Mouse (Mus musculus) frontal cortex, postnatal 14 days (tissue): Measurements from ENCODE around the gene Gm42417.
"Not testable (repeated sequence)": the region's sequence is repeated elsewhere in the genome, so short reads cannot be mapped to it uniquely, and the experiment has no call there.

Experiments used
- DNase-seq, 2 experiments: peaks; one replicate each; pipeline ENCODE4 v3.0.0; 2022; ENCODE audit warnings: low spot score in 2 of 2

The Gm42417 gene

DNA sequence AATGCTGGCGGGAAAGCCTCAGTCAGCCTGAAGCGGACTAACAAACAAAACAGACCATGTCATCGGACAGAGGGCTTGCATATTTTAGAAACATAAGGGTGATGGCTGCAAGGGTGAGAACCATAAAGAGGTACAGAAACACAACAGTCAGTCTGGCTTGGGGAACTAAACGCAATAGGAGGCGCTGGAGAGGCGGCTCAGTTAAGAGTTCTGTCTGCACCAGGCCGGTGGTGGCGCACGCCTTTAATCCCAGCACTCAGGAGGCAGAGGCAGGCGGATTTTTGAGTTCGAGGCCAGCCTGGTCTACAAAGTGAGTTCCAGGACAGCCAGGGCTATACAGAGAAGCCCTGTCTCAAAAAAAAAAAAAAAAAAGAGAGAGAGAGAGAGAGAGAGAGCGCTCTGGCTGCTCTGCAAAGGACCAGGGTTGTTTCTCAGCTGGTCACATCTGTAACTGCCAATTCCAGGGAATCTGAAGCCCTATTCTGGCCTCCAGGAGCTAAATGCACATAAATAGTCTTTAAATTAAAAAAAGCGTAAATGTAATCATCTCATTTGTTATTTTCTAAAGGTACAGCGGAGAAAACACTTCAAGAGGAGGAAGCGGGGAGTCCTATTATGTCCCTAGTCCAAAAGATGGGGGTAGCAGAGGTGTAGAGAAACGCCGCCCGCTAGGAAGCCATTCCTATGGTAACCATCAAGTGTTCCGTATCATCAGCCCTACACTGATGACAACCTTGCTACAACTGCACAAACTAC is 6.8 kb upstream of the Gm42417 start:
- DNase-seq = no peak

DNA sequence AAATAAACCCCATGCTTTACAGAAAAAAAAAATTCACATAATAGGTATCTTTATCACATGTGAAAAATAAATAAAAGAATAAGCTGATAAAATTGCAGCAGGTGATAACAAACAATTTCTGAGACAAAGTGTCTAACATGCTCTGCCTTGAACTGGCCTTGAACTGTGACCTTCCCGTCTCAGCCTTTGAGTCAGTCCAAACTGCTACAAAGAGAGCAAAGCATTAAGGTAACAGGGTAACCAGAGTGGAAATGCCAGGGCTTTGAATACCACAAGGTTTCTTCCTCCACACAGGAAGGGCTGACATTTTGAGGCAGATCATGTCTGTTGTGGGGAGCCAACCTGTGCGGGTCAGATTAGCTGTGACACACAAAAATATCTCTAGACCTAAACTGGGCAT is 6.2 kb upstream of the Gm42417 start:
- no peak for DNase-seq

DNA sequence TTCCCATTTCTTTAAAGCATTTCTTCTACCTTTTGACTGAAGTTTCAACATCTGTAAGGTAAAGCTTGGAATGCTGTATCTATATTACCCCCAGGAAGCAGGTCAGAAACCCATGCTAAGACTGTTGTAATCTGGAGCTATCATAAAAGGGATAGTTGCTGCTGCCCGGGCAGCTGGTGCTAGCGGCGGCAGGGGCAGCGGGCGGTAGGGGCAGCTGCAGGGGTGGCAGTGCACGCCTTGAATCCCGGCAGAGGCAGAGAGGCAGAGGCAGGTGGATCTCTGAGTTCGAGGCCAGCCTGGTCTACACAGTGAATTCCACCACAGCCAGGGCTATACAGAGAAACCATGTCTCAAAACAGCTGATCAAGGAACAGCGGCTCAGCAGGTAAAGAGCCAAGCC is 3.7 kb upstream of the Gm42417 start:
- no peak for DNase-seq

DNA sequence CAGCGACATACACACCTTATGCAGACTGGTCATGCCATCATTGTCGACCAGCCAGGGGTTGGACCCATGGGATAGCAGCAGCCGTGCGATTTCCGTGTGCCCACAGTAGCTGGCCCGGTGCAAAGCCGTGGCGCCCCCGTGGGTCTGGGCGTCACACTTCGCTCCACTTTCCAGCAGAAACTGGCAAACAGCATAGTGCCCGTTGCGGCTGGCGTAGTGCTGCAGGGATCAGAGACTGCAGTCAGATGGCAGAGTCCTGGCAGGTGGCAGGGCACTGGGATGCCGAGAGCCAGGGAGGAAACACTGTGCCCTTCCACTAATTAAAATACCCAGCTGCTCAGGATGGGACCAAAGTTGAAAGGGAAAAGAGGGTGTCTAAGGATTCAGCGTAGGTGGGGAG is 2.6 kb upstream of the Gm42417 start:
- DNase-seq = no peak

DNA sequence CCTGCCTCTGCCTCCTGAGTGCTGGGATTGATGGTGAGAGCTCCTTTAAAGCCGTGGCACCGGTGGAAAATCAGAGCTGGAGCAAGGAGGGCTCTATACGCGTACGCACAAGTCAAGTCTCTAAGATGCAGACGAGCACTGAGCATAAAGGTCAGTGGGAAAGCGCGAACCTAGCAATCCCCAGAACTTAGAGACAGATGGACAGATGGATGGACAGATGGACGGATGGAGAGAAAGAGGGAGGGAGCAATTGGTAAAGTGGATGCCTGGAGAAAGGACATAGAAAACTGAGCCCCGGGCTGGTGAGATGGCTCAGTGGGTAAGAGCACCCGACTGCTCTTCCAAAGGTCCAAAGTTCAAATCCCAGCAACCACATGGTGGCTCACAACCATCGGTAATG is 1.6 kb upstream of the Gm42417 start:
- DNase-seq = no peak

DNA sequence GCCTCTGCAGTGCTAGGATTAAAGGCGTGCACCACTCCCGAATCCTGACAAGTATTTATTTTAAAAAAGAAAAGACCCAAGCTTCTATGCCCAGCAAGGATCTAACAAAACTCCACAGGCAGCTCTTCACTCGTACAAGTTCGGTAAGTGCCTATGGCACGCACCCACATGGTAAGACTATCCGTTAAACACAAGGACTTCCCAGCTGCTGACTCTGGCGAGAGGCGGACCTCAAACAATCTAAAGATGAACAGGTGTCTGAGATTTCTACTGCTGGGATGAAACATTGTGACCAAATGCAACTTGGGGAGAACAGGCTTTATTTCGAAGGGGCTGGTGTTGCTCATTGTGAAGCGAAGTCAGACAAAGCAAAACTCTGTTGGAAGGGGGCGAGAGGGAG is 903 bp upstream of the Gm42417 start:
- no peak for DNase-seq

DNA sequence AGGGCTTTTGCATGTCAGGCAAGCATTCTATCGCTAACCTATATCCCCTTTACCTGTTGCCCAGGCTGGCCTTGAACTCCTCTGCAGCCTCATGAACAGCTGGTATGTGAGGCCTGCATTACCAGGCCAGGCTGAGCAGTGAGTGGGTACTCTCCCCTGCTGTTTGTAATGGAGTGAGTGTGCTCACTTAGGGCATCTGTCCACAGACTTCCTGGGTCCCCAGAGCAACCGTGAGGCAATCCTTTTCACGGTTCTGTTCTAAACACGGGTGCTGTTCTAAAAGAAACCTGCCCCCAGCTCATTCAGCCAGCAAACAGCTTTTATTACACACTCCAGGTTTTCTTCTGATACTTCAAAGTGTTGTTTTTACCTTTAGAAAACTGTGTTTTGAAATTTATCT is 502 bp downstream of the Gm42417 start:
- DNase-seq = no peak

DNA sequence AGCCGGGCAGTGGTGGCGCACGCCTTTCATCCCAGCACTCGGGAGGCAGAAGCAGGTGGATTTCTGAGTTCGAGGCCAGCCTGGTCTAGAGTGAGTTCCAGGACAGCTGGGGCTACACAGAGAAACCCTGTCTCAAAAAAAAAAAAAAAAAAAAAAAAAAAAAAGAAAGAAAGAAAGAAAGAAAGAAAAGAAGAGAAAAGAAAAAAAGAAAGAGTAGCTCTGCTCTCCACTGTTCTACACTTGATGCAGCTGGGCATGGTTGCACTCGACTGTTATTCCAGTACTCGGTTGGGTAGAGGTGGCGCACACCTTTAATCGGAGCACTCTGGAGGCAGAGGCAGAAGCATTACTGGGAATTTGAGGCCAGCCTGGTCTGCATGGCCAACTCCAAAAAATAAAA is 2.4 kb downstream of the Gm42417 start, which contains the start of gene Ankrd23:
Gene Ankrd23, minus strand, starts transcription at position 101 of the 400 bp plus-strand sequence.
- not testable (repeated sequence) for DNase-seq

DNA sequence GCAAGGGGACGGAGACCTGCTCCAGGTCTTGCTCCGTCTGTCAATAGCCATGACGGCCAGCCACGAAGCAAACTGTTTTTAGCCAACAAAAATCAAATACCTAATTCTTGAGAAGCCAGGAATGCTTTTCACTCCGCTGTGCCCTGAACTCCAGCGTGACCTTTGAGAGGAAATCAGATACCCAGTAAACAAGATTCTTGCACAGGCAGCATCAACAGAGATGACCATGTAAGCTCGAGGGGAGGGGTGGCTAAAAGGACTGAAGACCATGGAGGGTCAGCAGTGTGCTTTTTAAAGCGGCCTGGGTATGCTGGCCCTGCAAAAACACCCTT is 2.9 kb downstream of the Gm42417 start:
- no peak for DNase-seq

DNA sequence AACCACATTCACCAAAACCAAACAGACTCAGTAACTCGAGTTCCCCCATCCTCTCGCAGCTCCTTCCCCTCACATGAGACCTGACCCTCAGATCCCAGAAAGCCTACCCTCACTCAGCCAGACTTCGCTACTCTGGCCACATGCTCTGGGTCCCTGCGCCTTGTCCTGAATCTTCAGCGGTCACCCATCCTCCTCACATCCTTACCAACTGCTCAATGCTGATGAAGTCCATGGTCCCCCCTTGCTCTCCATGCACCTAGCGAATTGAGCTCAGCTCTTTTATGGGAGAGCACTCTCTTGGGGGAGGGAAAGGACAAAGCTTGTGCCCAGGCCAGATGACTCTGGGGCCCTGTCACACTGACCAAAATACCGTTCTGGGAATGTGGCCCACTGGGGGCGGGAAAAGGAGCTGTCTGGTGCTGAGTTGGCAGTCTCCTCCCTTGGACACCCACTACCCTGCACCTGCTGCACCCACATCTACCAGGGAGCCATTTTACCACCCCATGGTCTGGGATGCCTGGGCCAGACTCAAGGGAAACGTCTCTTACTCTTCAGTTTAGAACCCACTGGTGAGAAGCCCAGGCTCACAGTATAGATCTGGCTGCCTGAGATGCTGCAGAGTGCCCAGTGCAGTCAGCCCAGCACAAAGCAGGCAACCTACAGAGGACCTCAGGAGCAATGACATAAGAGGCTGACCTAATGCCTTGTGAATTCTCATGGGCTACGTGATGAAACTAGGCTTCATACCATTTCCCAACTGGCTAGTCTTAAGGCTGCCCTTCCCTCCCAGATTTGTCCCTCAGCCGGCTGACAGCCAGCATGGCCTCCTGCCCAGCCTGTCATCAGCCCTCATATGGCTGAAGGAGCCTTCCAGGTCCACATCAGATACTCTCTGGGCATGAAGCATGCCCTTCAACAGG is 3.5 kb downstream of the Gm42417 start:
- DNase-seq = no peak

DNA sequence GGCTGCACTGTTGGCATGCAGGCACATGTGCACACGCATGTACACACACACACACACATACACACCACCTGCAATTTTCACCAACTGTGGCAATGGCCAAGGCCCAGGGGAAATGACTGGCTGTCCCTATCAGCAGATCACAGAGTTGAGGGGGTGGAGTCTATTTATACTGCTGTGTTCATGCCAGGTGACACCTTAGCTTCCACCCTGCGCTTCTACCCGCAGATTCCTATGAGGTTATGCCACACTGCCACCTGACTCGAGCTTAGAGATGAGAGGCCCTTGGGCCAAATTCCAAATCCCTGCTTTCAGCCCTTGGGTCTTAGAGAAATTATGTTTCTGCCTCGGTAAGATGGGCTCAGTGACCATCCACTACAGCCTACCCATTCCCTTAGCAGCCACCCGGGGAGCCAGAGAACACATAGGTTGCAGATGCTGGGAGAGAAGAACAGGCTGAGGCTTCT is 4.6 kb downstream of the Gm42417 start:
- DNase-seq = no peak

DNA sequence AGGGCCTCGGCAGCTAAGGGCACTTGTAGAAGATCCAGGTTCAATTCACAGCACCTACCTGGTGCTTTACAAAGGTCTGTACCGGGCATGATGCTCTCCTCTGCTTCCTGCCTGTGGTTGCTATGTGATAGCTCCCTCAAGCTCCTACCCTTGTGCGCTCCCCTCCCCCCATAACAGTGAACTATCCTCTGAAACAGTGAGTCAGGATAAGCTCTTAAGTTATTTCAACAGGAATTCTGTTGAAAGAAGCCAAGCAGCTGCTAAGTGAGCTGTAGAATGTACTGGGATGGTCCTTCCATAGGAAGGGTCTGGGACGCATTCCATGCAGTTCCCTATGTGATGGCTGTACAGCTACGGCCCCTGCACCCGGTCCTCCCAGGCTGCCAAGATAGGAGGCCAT is 5.7 kb downstream of the Gm42417 start:
- no peak for DNase-seq

DNA sequence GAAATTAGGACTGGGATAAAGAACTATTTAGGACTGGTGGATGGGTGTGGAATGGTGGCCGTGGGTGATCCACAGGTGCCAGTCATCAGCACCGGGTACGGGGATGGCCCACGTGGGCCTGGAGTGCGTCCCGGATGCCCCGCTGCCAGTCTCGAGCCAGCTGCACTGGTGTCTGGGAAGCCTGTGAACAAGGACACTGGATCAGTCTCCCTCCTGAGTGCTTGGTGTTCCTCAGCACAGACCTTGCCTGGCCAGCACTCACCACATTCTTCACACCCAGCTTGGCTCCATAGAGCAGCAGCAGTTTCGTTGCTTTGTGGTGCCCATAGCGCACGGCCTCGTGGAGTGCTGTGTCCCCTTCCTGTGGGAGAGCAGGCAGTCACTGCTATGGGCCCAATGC is 7.8 kb downstream of the Gm42417 start:
- no peak for DNase-seq

DNA sequence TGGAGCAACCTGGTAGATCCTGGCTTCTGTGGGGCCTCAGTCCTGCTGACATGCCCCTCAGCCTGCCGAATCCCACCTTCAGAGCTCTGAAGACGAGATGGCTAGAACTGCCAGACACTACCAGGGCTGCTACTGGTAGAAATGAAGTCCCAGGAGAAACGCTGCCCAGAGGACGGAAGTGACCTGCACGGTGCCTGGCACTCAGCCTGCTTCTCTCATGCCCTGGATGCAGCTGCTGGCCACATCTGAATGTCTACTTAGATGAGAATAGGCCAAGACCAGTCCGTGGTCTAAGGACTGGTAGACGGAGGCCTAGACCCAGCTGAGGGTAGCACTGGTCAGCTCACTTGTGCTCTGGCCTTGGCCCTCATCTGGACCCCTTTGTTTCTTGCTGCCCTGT is 8.3 kb downstream of the Gm42417 start:
- no peak for DNase-seq

DNA sequence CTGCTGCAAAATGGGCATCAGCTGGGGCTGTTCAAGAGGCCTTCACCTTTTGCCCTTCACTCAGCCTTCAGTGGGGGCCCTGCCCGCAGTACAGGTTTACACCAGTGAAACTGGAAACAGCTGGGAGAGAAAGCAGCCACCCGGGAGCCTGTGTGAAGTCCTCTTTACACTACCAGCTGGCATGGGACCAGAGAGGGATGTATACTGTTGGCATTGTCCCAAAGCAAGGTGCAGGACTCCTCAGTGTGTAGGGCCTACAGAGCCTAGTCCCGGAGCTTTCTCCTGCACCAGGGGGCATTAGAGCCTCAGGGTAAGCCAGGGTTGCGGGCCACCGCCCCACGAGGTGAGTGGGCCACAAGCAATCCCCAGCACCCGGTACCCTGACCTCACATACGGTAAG is 8.7 kb downstream of the Gm42417 start:
- DNase-seq = no peak

DNA sequence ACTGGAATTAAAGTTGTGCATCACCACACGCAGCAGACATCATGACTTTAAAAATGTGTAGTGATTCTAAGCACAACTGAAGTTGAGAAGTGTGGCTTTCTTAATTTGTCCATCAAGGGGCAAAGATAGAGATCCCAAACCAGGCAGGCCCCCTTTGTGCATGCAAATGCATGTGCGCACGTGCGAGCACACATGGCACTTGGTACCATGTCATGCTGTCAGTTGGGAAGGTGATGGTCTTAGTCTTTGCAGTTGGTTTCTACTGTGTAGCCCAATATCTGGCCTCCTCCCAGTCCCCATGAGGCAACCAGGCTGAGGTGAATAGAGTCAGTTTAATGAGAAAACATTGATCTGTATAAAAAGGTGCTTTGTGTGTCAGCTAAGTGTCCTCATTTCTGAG is 9.4 kb downstream of the Gm42417 start:
- DNase-seq = no peak

DNA sequence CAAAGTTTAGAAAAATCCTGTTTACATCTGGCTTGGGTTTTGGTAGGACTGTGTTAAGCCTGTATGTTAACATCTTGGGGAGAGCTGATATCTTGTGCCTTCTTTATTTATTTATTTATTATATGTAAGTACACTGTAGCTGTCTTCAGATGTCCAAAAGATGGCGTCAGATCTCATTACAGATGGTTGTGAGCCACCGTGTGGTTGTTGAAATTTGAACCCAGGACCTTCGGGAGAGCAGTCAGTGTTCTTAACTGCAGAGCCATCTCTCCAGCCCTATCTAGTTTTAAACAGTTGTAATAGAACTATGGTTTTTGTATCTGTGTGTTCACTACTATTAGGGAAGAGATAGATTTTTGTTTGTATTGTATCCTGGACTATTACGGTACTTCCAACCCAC is 10.0 kb downstream of the Gm42417 start:
- no peak for DNase-seq

DNA sequence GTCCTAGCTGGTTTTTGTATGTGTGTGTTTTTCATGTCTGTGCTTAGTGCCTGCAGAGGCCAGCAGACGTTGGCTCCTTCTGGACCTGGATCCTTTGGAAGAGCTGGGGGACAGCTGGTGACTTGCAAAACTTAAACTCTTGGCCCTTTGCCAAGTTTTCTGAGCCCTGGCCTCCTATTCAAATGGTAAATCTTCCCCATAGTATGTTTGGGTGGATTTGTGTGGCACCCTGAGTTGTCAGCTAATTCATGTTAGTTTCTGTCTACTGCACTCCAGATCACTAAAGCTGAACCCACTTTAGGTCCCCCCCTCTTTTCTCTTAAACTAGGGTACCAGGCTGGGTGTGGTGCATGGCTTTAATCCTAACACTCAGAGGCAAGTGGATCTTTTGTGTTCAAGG is 10.9 kb downstream of the Gm42417 start:
- DNase-seq = no peak

DNA sequence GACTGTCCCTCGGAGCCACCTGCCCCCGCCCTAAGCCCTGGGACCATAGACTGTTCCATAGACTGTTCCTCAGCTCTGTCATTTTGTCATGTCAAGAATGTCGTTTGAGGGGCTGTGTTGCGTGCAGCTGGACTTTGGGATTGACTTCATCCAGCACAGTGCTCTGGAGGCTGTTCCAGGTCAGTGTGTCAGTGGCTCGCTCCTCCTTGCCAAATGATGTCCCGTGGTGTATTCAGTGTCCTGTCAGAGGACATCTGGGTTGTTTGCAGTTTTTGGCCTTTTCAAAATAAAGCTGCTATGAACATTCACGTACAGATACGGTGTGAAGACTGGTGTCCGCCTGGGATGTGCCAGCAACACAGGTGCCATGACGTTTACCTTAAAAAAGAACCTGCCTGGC is 12.3 kb downstream of the Gm42417 start:
- no peak for DNase-seq

DNA sequence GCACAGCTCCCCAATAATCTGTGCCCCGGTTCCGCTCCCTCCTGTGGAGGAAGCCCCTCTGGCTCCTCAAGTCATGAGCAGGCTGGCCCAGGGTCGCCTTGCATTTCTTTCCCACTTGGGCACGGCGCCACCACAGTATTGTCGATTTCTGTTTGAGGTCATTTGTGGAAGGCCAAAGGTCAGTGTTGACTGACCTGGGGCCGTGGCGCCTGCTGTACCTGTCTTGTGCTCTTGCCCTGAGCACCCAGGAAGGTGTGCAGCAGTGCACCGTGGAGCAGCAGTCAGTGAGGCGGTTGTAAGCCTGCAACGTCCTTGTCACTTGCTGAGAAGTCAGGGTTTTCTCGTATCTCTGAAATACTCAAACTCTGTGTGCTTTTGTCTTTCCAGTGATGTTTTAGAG is 13.5 kb downstream of the Gm42417 start:
- DNase-seq = no peak

DNA sequence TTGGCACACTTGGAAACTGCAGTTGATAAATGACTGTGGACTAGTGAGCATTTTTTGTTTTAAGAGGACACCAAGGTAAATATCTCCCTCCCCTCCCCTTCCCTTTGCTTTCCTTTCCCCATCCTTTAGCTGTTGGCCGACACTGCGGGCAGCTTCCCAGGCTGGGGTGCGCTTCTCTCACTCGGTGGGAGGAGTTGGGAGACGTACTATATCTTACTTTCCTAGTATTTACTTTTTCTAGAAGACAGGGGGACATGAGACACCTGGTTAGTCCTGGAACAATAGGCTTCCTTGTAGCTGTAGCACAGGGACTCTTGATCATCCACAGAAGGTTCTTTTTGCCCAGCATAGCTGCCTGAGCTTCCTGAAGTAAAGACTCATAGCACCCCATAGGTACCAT is 15.2 kb downstream of the Gm42417 start:
- no peak for DNase-seq

DNA sequence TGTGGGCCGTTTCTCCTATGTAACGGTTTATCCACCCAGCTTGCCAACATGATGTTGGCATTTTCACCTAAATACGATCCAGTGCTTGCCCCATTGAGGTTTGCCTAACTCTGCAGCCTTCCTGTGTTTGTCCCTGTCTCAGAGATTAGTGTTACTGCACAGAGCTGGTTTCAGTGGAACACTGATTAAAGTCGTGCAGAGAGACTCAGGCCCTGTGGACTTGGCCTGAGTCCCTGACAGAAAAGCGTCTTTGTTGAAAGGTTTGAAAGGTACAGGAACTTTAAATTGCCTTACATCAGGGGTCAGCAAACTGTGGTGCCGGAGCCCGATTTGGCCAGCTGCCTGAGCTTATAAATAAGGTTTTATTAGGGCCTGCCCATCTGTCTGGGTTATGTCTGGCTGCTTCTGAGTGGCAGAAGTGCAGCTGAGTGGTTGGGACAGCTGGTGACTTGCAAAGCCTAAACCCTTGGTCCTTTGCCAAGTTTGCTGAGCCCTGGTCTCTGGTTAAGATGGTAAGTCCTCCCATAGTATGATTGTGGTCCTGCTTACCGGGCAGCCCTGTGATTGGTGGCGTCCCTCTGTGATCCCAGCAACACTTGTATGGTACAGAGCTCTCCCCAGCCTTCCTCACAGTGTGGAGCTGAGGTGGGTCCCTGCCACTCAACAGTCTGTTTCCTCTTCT is 15.8 kb downstream of the Gm42417 start:
- no peak for DNase-seq

DNA sequence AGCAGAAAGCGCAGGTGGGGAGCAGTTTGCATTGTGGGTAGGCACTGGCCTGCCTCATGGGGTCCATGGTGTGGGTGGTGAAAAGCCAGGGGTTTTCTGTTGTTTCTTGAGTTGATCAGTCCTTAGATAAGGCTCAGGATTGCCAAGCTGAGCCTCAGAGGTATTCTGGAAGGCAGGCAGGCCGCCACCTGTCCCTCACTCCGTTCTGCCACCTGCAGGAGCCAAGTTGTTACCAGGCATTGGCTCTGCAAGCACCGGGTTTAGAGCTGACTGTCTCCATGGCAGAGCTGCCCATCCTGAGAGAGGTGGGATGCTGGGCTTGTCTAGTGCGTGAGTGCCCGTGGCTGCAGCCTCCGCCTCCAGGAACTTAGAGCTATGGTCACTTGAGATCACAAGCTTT is 17.0 kb downstream of the Gm42417 start:
- no peak for DNase-seq
